In genomic region chr2:132016034-132016433, GRCm38 (mm10) we compare ENCODE assay signal across 19 mouse cellular contexts.
"Had no signal": no experiment of that assay in that cellular context is flagged by ENCODE, and none has a peak within 500 bp of the region (broad histone marks: within the 10 kb centered on the region; RNA-seq: fewer than 3 reads in every experiment).

No protein-coding gene starts in this region.

- H3K9ac ChIP-seq: liver, postnatal 0 days; lung, embryonic 15.5 days; midbrain, embryonic 12.5 days; neural tube, embryonic 12.5 days had no signal

- H3K36me3 ChIP-seq: lung, embryonic 15.5 days had no signal

- H3K4me1 ChIP-seq: midbrain, embryonic 12.5 days had no signal

- ATAC-seq: liver, postnatal 0 days; lung, postnatal 0 days had no signal

- H3K9me3 ChIP-seq: lung, embryonic 15.5 days; megakaryocyte, embryonic 14.5 days; midbrain, embryonic 12.5 days; neural tube, embryonic 12.5 days had no signal

- H3K27ac ChIP-seq: lung, embryonic 15.5 days; macrophage; midbrain, embryonic 12.5 days; neural tube, embryonic 12.5 days had no signal

- H3K27me3 ChIP-seq: lung, embryonic 15.5 days; midbrain, embryonic 12.5 days; neural tube, embryonic 12.5 days had no signal

- H3K4me2 ChIP-seq: lung, embryonic 15.5 days; midbrain, embryonic 12.5 days; neural tube, embryonic 12.5 days had no signal

- H3K4me3 ChIP-seq: lung, embryonic 15.5 days; megakaryocyte, embryonic 14.5 days; midbrain, embryonic 12.5 days; neural tube, embryonic 12.5 days had no signal

- DNase-seq: liver, postnatal 0 days; lung, adult 2 months; lung, postnatal 14 days; lung, postnatal 36 days; midbrain, embryonic 14.5 days; retina, postnatal 1 day; right cerebral cortex, adult 18-20 months; right cerebral cortex, postnatal 25 days; right cerebral cortex, postnatal 4 days; spleen, adult 18-20 months; thymus, adult 18-20 months; thymus, postnatal 14 days; thymus, postnatal 36 days had no signal
